Mouse (Mus musculus): Measurements from ENCODE around the gene Mboat2. TPM values are rescaled to one million over a fixed set of nuclear protein-coding genes. Genes with fewer than 3 reads are reported as not detected.

Gene Mboat2
- polyA plus RNA-seq (2012; fragmentation: generic; extraction: Trizol): under 1 TPM; 0.14 to 0.33 TPM

GRCm38 (mm10) chr12:24830766-24831152 lies at the start of gene Mboat2:
TSS of gene Mboat2 (plus strand) at chr12:24830879.

GRCm38 (mm10) chr12:24974446-24975114 lies 143.9 kb downstream of the Mboat2 start, which contains the start of gene Kidins220:
TSS of gene Kidins220 (plus strand) at chr12:24974925.

Other genes with a start within 250 kb of the Mboat2 start
- 1 to 10 TPM in 1 of 2 experiments, under 1 TPM in 1; 0.27 to 2.1 TPM for gene Klf11, start 179.6 kb upstream of the Mboat2 start, polyA plus RNA-seq (2012; fragmentation: generic; extraction: Trizol)
- under 1 TPM in 1 of 2 experiments, not detected in 1; 0.32 TPM for gene Cys1, start 149.1 kb upstream of the Mboat2 start, polyA plus RNA-seq (2012; fragmentation: generic; extraction: Trizol)
- gene Rrm2, start 122.6 kb upstream of the Mboat2 start, polyA plus RNA-seq (2012; fragmentation: generic; extraction: Trizol): 10 to 100 TPM; 15.7 to 28.1 TPM
- gene Kidins220, start 144.0 kb downstream of the Mboat2 start, polyA plus RNA-seq (2012; fragmentation: generic; extraction: Trizol): 10 to 100 TPM in 1 of 2 experiments, under 1 TPM in 1; 0.48 to 15.0 TPM

Measured in C3H10T1/2 (cell line).